Mouse (Mus musculus): Measurements from ENCODE around the gene Zdhhc6. TPM values are rescaled to one million over a fixed set of nuclear protein-coding genes. Genes with fewer than 3 reads are reported as not detected.

Zdhhc6 gene
- 66.6 and 78.1 TPM in 2 replicates for polyA plus RNA-seq (2015; fragmentation: Nextera tagmentation; extraction: Ambion mirVana)

- peak; percentile 86 for ATAC-seq (ENCODE audit: low read depth)
- Histone ChIP-seq H3K4me1 (replicated peaks) (peaks cover 46% of the 10 kb centered on the region), H3K9me3 (no peaks in the 10 kb centered on the region), H3K27ac (replicated peaks) (peak within 1 kb of the TSS; percentile 87), H3K27me3 (no peaks in the 10 kb centered on the region), H3K9ac (peak within 1 kb of the TSS; percentile 87), H3K4me3 (peak within 1 kb of the TSS; percentile 90), H3K4me2 (peak within 1 kb of the TSS; percentile 93), H3K36me3 (peaks cover 19% of the 10 kb centered on the region)
- under 1% methylated on average over 59 of the region's 60 CpGs for WGBS
Observed at GRCm38 (mm10) chr19:55315452-55316108, at the start of gene Zdhhc6. Gene Zdhhc6 (minus strand): TSS chr19:55316032.

GRCm38 (mm10) chr19:55362606-55363005 lies 46.8 kb upstream of the Zdhhc6 start:
- no peak for ATAC-seq (ENCODE audit: low read depth)
- 93% methylated on average over 9 of the region's 9 CpGs for WGBS

GRCm38 (mm10) chr19:55350673-55351378 lies 35.0 kb upstream of the Zdhhc6 start:
- no peak for ATAC-seq (ENCODE audit: low read depth)
- H3K27ac ChIP-seq (replicated peaks): no peak overlapping the region
- peaks cover 6% of the 10 kb centered on the region for H3K4me1 ChIP-seq (replicated peaks)
- no peak overlapping the region for H3K4me3 ChIP-seq
- H3K9ac ChIP-seq: no peak overlapping the region
- no peaks in the 10 kb centered on the region for H3K36me3 ChIP-seq
- 77% methylated on average over 9 of the region's 9 CpGs for WGBS
- H3K4me2 ChIP-seq: no peak overlapping the region
- H3K27me3 ChIP-seq: no peaks in the 10 kb centered on the region
- H3K9me3 ChIP-seq: no peaks in the 10 kb centered on the region

More at GRCm38 (mm10) chr19:55362606-55363005, 46.8 kb upstream of the Zdhhc6 start:
- Histone ChIP-seq H3K4me3 (no peak overlapping the region), H3K9me3 (no peaks in the 10 kb centered on the region), H3K4me1 (replicated peaks) (no peaks in the 10 kb centered on the region), H3K9ac (no peak overlapping the region), H3K27ac (replicated peaks) (no peak overlapping the region), H3K4me2 (no peak overlapping the region), H3K36me3 (no peaks in the 10 kb centered on the region), H3K27me3 (no peaks in the 10 kb centered on the region)

- H3K27ac ChIP-seq (replicated peaks): no peak overlapping the region
- H3K9ac ChIP-seq: no peak overlapping the region
Observed at GRCm38 (mm10) chr19:55348187-55348586, 32.4 kb upstream of the Zdhhc6 start.

GRCm38 (mm10) chr19:55343274-55343673 lies 27.4 kb upstream of the Zdhhc6 start:
- 89% methylated on average over 9 of the region's 9 CpGs for WGBS
- H3K4me3 ChIP-seq: no peak overlapping the region
- no peak overlapping the region for H3K4me2 ChIP-seq

More at GRCm38 (mm10) chr19:55348187-55348586, 32.4 kb upstream of the Zdhhc6 start:
- H3K4me1 ChIP-seq (replicated peaks): peaks cover 6% of the 10 kb centered on the region
- no peak for ATAC-seq (ENCODE audit: low read depth)
- no peaks in the 10 kb centered on the region for H3K36me3 ChIP-seq
- no peaks in the 10 kb centered on the region for H3K9me3 ChIP-seq
- no peaks in the 10 kb centered on the region for H3K27me3 ChIP-seq
- H3K4me3 ChIP-seq: no peak overlapping the region
- 94% methylated on average over 3 of the region's 3 CpGs for WGBS
- H3K4me2 ChIP-seq: no peak overlapping the region

GRCm38 (mm10) chr19:55342423-55342822 lies 26.6 kb upstream of the Zdhhc6 start:
- Histone ChIP-seq H3K27ac (replicated peaks) (no peak overlapping the region), H3K9me3 (no peaks in the 10 kb centered on the region), H3K36me3 (no peaks in the 10 kb centered on the region), H3K9ac (no peak overlapping the region), H3K4me3 (no peak overlapping the region), H3K27me3 (no peaks in the 10 kb centered on the region), H3K4me2 (no peak overlapping the region), H3K4me1 (replicated peaks) (no peaks in the 10 kb centered on the region)
- ATAC-seq (ENCODE audit: low read depth): no peak
- 94% methylated on average over 7 of the region's 7 CpGs for WGBS

More at GRCm38 (mm10) chr19:55343274-55343673, 27.4 kb upstream of the Zdhhc6 start:
- no peaks in the 10 kb centered on the region for H3K27me3 ChIP-seq
- H3K4me1 ChIP-seq (replicated peaks): no peaks in the 10 kb centered on the region
- no peaks in the 10 kb centered on the region for H3K36me3 ChIP-seq
- no peak overlapping the region for H3K27ac ChIP-seq (replicated peaks)
- no peak overlapping the region for H3K9ac ChIP-seq
- ATAC-seq (ENCODE audit: low read depth): no peak
- H3K9me3 ChIP-seq: no peaks in the 10 kb centered on the region

GRCm38 (mm10) chr19:55341377-55341776 lies 25.5 kb upstream of the Zdhhc6 start:
- H3K9ac ChIP-seq: no peak overlapping the region
- 0 out of 2 replicates have a peak, but pooled peaks cover 7% of the 10 kb centered on the region for H3K4me1 ChIP-seq (replicated peaks)
- H3K36me3 ChIP-seq: no peaks in the 10 kb centered on the region
- H3K4me3 ChIP-seq: no peak overlapping the region
- no peak overlapping the region for H3K4me2 ChIP-seq
- WGBS: 78% methylated on average over 3 of the region's 3 CpGs
- H3K9me3 ChIP-seq: no peaks in the 10 kb centered on the region
- H3K27ac ChIP-seq (replicated peaks): no peak overlapping the region
- ATAC-seq (ENCODE audit: low read depth): no peak
- H3K27me3 ChIP-seq: no peaks in the 10 kb centered on the region

- no peak overlapping the region for H3K9ac ChIP-seq
- 90% methylated on average over 6 of the region's 6 CpGs for WGBS
- H3K4me1 ChIP-seq (replicated peaks): 0 out of 2 replicates have a peak, but pooled peaks cover 8% of the 10 kb centered on the region
- H3K9me3 ChIP-seq: no peaks in the 10 kb centered on the region
- H3K36me3 ChIP-seq: no peaks in the 10 kb centered on the region
- ATAC-seq (ENCODE audit: low read depth): no peak
- no peak overlapping the region for H3K4me2 ChIP-seq
- no peaks in the 10 kb centered on the region for H3K27me3 ChIP-seq
- no peak overlapping the region for H3K4me3 ChIP-seq
- no peak overlapping the region for H3K27ac ChIP-seq (replicated peaks)
Observed at GRCm38 (mm10) chr19:55340521-55340920, 24.7 kb upstream of the Zdhhc6 start.

- Histone ChIP-seq H3K4me2 (no peak overlapping the region), H3K9me3 (no peaks in the 10 kb centered on the region), H3K9ac (no peak overlapping the region), H3K27ac (replicated peaks) (no peak overlapping the region), H3K36me3 (no peaks in the 10 kb centered on the region), H3K27me3 (no peaks in the 10 kb centered on the region), H3K4me1 (replicated peaks) (0 out of 2 replicates have a peak, but pooled peaks cover 8% of the 10 kb centered on the region), H3K4me3 (no peak overlapping the region)
- no peak for ATAC-seq (ENCODE audit: low read depth)
- 92% methylated on average over 10 of the region's 10 CpGs for WGBS
Observed at GRCm38 (mm10) chr19:55337664-55338063, 21.8 kb upstream of the Zdhhc6 start.

GRCm38 (mm10) chr19:55337066-55337465 lies 21.2 kb upstream of the Zdhhc6 start:
- Histone ChIP-seq H3K36me3 (no peaks in the 10 kb centered on the region), H3K4me1 (replicated peaks) (0 out of 2 replicates have a peak, but pooled peaks cover 8% of the 10 kb centered on the region), H3K4me3 (no peak overlapping the region), H3K4me2 (no peak overlapping the region), H3K27me3 (no peaks in the 10 kb centered on the region), H3K9me3 (no peaks in the 10 kb centered on the region), H3K9ac (no peak overlapping the region), H3K27ac (replicated peaks) (no peak overlapping the region)
- 81% methylated on average over 9 of the region's 9 CpGs for WGBS
- ATAC-seq (ENCODE audit: low read depth): no peak

GRCm38 (mm10) chr19:55336441-55336840 lies 20.6 kb upstream of the Zdhhc6 start:
- Histone ChIP-seq H3K27ac (replicated peaks) (no peak overlapping the region), H3K4me3 (no peak overlapping the region), H3K36me3 (0 out of 2 replicates have a peak, but pooled peaks cover 2% of the 10 kb centered on the region), H3K4me1 (replicated peaks) (0 out of 2 replicates have a peak, but pooled peaks cover 8% of the 10 kb centered on the region), H3K4me2 (no peak overlapping the region), H3K9ac (no peak overlapping the region), H3K9me3 (no peaks in the 10 kb centered on the region), H3K27me3 (no peaks in the 10 kb centered on the region)
- WGBS: 83% methylated on average over 12 of the region's 12 CpGs
- ATAC-seq (ENCODE audit: low read depth): no peak

- Histone ChIP-seq H3K9ac (no peak overlapping the region), H3K4me3 (no peak overlapping the region), H3K36me3 (peaks cover 6% of the 10 kb centered on the region), H3K9me3 (no peaks in the 10 kb centered on the region), H3K4me1 (replicated peaks) (0 out of 2 replicates have a peak, but pooled peaks cover 8% of the 10 kb centered on the region), H3K4me2 (no peak overlapping the region), H3K27me3 (no peaks in the 10 kb centered on the region), H3K27ac (replicated peaks) (no peak overlapping the region)
- 96% methylated on average over 1 of the region's 1 CpGs for WGBS
- ATAC-seq (ENCODE audit: low read depth): no peak
Observed at GRCm38 (mm10) chr19:55335881-55336280, 20.0 kb upstream of the Zdhhc6 start.
